ENCODE assay signal across 26 mouse cellular contexts in the genomic region with DNA sequence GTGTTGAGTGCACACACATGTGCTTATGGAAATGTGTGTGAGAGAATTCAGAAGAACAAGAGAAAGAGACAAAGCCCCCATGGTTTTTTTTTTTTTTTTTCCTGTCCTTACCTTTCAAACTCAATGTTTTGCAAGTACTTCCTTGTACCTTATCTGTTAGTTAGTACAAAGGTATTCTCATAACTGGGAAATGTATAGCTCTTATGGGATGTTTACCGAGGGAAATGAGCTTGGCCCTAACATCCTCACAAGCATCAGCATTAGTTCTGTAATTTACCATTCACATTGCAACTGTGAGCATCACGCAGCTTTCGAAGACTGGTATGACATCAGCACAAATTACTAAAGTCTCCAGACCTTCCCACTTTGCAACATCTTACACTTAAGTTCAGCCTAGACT.
DNase-seq lines count a peak whose midpoint lies in the region; ATAC-seq and TF ChIP-seq lines count a peak whose summit lies in the region.
"Had no signal": no experiment of that assay in that cellular context is flagged by ENCODE, and none has a peak within 500 bp of the region (broad histone marks: within the 10 kb centered on the region; RNA-seq: fewer than 3 reads in every experiment).

No protein-coding gene starts in this region.

- intact Hi-C loops in left cerebral cortex, postnatal 36 days (cut with DNase I) = no loop called here

- H3K27ac ChIP-seq in heart, embryonic 11.5 days (ENCODE audit: low read depth, low read length) = no peak overlapping the region
- H3K27ac ChIP-seq in liver, embryonic 12.5 days = peak overlapping the region; percentile 56; the same call in 1 of the 2 replicates
- no peak overlapping the region; the same call in none of the 2 replicates for H3K27ac ChIP-seq in liver, embryonic 14.5 days
- H3K27ac ChIP-seq: embryonic facial prominence, embryonic 10.5 days; embryonic facial prominence, embryonic 13.5 days; forebrain, embryonic 12.5 days; heart, adult 2 months; hindbrain, embryonic 14.5 days; hindbrain, postnatal 0 days had no signal

- no peaks in the 10 kb centered on the region for H3K9me3 ChIP-seq in heart, embryonic 11.5 days (replicated peaks; ENCODE audit: control insufficient read depth, low read length)
- no peaks in the 10 kb centered on the region for H3K9me3 ChIP-seq in liver, embryonic 12.5 days (replicated peaks)
- no peaks in the 10 kb centered on the region for H3K9me3 ChIP-seq in liver, embryonic 14.5 days (ENCODE audit: control insufficient read depth, low read length)
- H3K9me3 ChIP-seq: embryonic facial prominence, embryonic 10.5 days; embryonic facial prominence, embryonic 13.5 days; forebrain, embryonic 12.5 days; forebrain, embryonic 15.5 days; heart, embryonic 12.5 days had no signal

- TF ChIP-seq EP300 in liver, embryonic 14.5 days (IDR thresholded peaks at IDR 0.05; ENCODE audit: low read depth) = no peak

- H3K36me3 ChIP-seq in heart, embryonic 11.5 days (ENCODE audit: control insufficient read depth, insufficient read depth, low read length) = no peaks in the 10 kb centered on the region
- no peaks in the 10 kb centered on the region for H3K36me3 ChIP-seq in liver, embryonic 12.5 days
- no peaks in the 10 kb centered on the region for H3K36me3 ChIP-seq in liver, embryonic 14.5 days (replicated peaks; ENCODE audit: control insufficient read depth, insufficient read depth, low read depth)
- H3K36me3 ChIP-seq: embryonic facial prominence, embryonic 10.5 days; embryonic facial prominence, embryonic 13.5 days; forebrain, embryonic 12.5 days; forebrain, embryonic 15.5 days; heart, embryonic 12.5 days had no signal

- peaks cover 24% of the 10 kb centered on the region for H3K4me1 ChIP-seq in heart, embryonic 11.5 days (ENCODE audit: control insufficient read depth, insufficient read depth, low read length)
- H3K4me1 ChIP-seq in liver, embryonic 12.5 days = peaks cover 55% of the 10 kb centered on the region
- H3K4me1 ChIP-seq in liver, embryonic 14.5 days (replicated peaks; ENCODE audit: control insufficient read depth in 2 of 2, insufficient read depth in 2 of 2, low read length in 1 of 2) = peaks cover 36 to 46% of the 10 kb centered on the region in 2 experiments

- no peak for DNase-seq in heart, adult 11 months
- DNase-seq in liver = no peak
- DNase-seq in liver, embryonic 14.5 days (ENCODE audit: low read depth in 3 of 3, low spot score in 3 of 3) = no peak
- DNase-seq in left cerebral cortex, postnatal 36 days (ENCODE audit: low spot score in 2 of 2) = no peak
- DNase-seq in urinary bladder, postnatal 25 days (ENCODE audit: low spot score) = no peak
- no peak for DNase-seq in adrenal gland, postnatal 25 days
- DNase-seq: adrenal gland, postnatal 10 days; cerebellum, adult 11-12 months; cerebellum, adult 8-10 months; cerebellum, postnatal 10 days; cerebellum, postnatal 36 days; embryo, embryonic 11 days; gastrocnemius, postnatal 25 days; heart, adult 2 months; heart, postnatal 14 days; heart, postnatal 4 days had no signal

- 68% methylated on average over 3 of the region's 3 CpGs for WGBS in heart, embryonic 11.5 days (ENCODE audit: insufficient replicate concordance)
- 85% methylated on average over 3 of the region's 3 CpGs for WGBS in liver, embryonic 12.5 days (ENCODE audit: insufficient replicate concordance)
- 65% methylated on average over 3 of the region's 3 CpGs for WGBS in liver, embryonic 14.5 days (ENCODE audit: insufficient replicate concordance)

- H3K27me3 ChIP-seq in heart, embryonic 11.5 days (ENCODE audit: control insufficient read depth, insufficient read depth, low read length) = no peaks in the 10 kb centered on the region
- no peaks in the 10 kb centered on the region for H3K27me3 ChIP-seq in liver, embryonic 12.5 days (replicated peaks)
- H3K27me3 ChIP-seq in liver, embryonic 14.5 days (ENCODE audit: control insufficient read depth, insufficient read depth, low read length) = no peaks in the 10 kb centered on the region
- H3K27me3 ChIP-seq: embryonic facial prominence, embryonic 13.5 days; forebrain, embryonic 12.5 days; forebrain, embryonic 15.5 days; heart, embryonic 12.5 days had no signal

- H3K4me3 ChIP-seq in heart, embryonic 11.5 days (ENCODE audit: low read depth, low read length) = no peak overlapping the region
- peak overlapping the region; percentile 5; the same call in 1 of the 2 replicates for H3K4me3 ChIP-seq in liver, embryonic 12.5 days
- H3K4me3 ChIP-seq in liver, embryonic 14.5 days (ENCODE audit: insufficient read depth in 1 of 2, low read depth in 2 of 2, low read length in 2 of 2) = no peak overlapping the region
- H3K4me3 ChIP-seq: embryonic facial prominence, embryonic 10.5 days; embryonic facial prominence, embryonic 13.5 days; forebrain, embryonic 12.5 days; forebrain, embryonic 15.5 days; heart, adult 2 months; heart, embryonic 12.5 days had no signal

- TF ChIP-seq CTCF in liver, embryonic 14.5 days (IDR thresholded peaks at IDR 0.05; ENCODE audit: low read depth) = no peak

- no peak for ATAC-seq in heart, embryonic 11.5 days (replicated peaks; ENCODE audit: insufficient number of reproducible peaks, low FRiP score, low TSS enrichment)
- ATAC-seq in liver, embryonic 12.5 days = no peak
- ATAC-seq in liver, embryonic 14.5 days (ENCODE audit: insufficient read depth) = no peak
- ATAC-seq: activated CD4-positive, CD25-positive, alpha-beta regulatory T cell, adult 4 months; forebrain, embryonic 15.5 days; hindbrain, postnatal 0 days had no signal

- H3K4me2 ChIP-seq in heart, embryonic 11.5 days = peak overlapping the region; percentile 22
- peak overlapping the region; percentile 68 for H3K4me2 ChIP-seq in liver, embryonic 12.5 days
- H3K4me2 ChIP-seq in liver, embryonic 14.5 days (ENCODE audit: low read depth) = peak overlapping the region; percentile 85
- H3K4me2 ChIP-seq: embryonic facial prominence, embryonic 13.5 days; forebrain, embryonic 12.5 days; forebrain, embryonic 15.5 days; heart, embryonic 12.5 days; hindbrain, embryonic 14.5 days had no signal

- H3K9ac ChIP-seq in heart, embryonic 11.5 days (ENCODE audit: low read depth, low read length) = no peak overlapping the region
- H3K9ac ChIP-seq in liver, embryonic 12.5 days = no peak overlapping the region
- no peak overlapping the region for H3K9ac ChIP-seq in liver, embryonic 14.5 days (replicated peaks)
- H3K9ac ChIP-seq: embryonic facial prominence, embryonic 13.5 days; forebrain, embryonic 12.5 days; forebrain, embryonic 15.5 days; heart, embryonic 12.5 days; hindbrain, embryonic 14.5 days had no signal

Comparison
In these comparisons a context has a peak if more than half of its experiments do, and no peak if none do; other contexts are left out.
1. H3K4me2 ChIP-seq: peak in every context shown above with its lines; median percentile 85 in liver, embryonic 14.5 days; 68 in liver, embryonic 12.5 days; 22 in heart, embryonic 11.5 days.